Mouse (Mus musculus) regulatory T cell (primary cell): ENCODE measurements at regions not wholly inside any gene's neighbourhood (a gene's known extent, or its start where the extent isn't known, plus 50 kb on each side); places are given as distances from the start of the nearest gene placed in this dataset.

Source experiments
- in situ Hi-C: fragments of 300-600 bp; cut with MboI, MseI; formaldehyde crosslinking; loops from one replicate; pipeline ENCODE4 v1.15.1; 2025; ENCODE audit warnings: high pct_unique_total_duplicates

- in situ Hi-C loops: no loop called here
Observed at GRCm38 (mm10) chr10:17579463-17579862, 143.6 kb upstream of the Cited2 start.

GRCm38 (mm10) chr10:17584842-17585241 is 138.2 kb upstream of the Cited2 start:
- in situ Hi-C loops: no loop called here

- in situ Hi-C loops: no loop called here
Observed at GRCm38 (mm10) chr10:17586910-17587309, 136.1 kb upstream of the Cited2 start.

GRCm38 (mm10) chr10:17589136-17589535 is 133.9 kb upstream of the Cited2 start:
- in situ Hi-C loops: no loop called here

- in situ Hi-C loops: no loop called here
Observed at GRCm38 (mm10) chr10:17590195-17590594, 132.8 kb upstream of the Cited2 start.

- in situ Hi-C loops: no loop called here
Observed at GRCm38 (mm10) chr10:17592387-17592786, 130.6 kb upstream of the Cited2 start.

- in situ Hi-C loops: no loop called here
Observed at GRCm38 (mm10) chr10:17596126-17596525, 126.9 kb upstream of the Cited2 start.

GRCm38 (mm10) chr10:17596743-17597142 is 126.3 kb upstream of the Cited2 start:
- in situ Hi-C loops: no loop called here

- in situ Hi-C loops: no loop called here
Observed at GRCm38 (mm10) chr10:17599246-17599645, 123.8 kb upstream of the Cited2 start.

GRCm38 (mm10) chr10:17599831-17600761 is 122.9 kb upstream of the Cited2 start:
- in situ Hi-C loops: no loop called here

GRCm38 (mm10) chr10:17600762-17601108 is 122.3 kb upstream of the Cited2 start:
- in situ Hi-C loops: no loop called here

GRCm38 (mm10) chr10:17602446-17602845 is 120.6 kb upstream of the Cited2 start:
- in situ Hi-C loops: no loop called here

GRCm38 (mm10) chr10:17608220-17608619 is 114.8 kb upstream of the Cited2 start:
- in situ Hi-C loops: no loop called here

- in situ Hi-C loops: loop anchor here (10.0 kb wide), 1 partner anchor 56 kb away; no protein-coding TSS in a partner anchor
Observed at GRCm38 (mm10) chr10:17610592-17610991, 112.4 kb upstream of the Cited2 start.

- in situ Hi-C loops: loop anchor here (10.0 kb wide), 1 partner anchor 58 kb away; no protein-coding TSS in a partner anchor
Observed at GRCm38 (mm10) chr10:17613281-17613680, 109.7 kb upstream of the Cited2 start.

- in situ Hi-C loops: loop anchor here (10.0 kb wide), 1 partner anchor 63 kb away; no protein-coding TSS in a partner anchor
Observed at GRCm38 (mm10) chr10:17618024-17618423, 105.0 kb upstream of the Cited2 start.

- in situ Hi-C loops: loop anchor here (10.0 kb wide), 1 partner anchor 65 kb away; no protein-coding TSS in a partner anchor
Observed at GRCm38 (mm10) chr10:17619617-17620016, 103.4 kb upstream of the Cited2 start.

- in situ Hi-C loops: no loop called here
Observed at GRCm38 (mm10) chr10:17621703-17622385, 101.2 kb upstream of the Cited2 start.

- in situ Hi-C loops: no loop called here
Observed at GRCm38 (mm10) chr10:17622802-17623201, 100.2 kb upstream of the Cited2 start.

GRCm38 (mm10) chr10:17629709-17630108 is 93.3 kb upstream of the Cited2 start:
- in situ Hi-C loops: no loop called here

- in situ Hi-C loops: no loop called here
Observed at GRCm38 (mm10) chr10:17630861-17631581, 92.0 kb upstream of the Cited2 start.

- in situ Hi-C loops: no loop called here
Observed at GRCm38 (mm10) chr10:17631817-17632216, 91.2 kb upstream of the Cited2 start.
